Comparison of ENCODE assay signal across 8 mouse cellular contexts in the genomic region with DNA sequence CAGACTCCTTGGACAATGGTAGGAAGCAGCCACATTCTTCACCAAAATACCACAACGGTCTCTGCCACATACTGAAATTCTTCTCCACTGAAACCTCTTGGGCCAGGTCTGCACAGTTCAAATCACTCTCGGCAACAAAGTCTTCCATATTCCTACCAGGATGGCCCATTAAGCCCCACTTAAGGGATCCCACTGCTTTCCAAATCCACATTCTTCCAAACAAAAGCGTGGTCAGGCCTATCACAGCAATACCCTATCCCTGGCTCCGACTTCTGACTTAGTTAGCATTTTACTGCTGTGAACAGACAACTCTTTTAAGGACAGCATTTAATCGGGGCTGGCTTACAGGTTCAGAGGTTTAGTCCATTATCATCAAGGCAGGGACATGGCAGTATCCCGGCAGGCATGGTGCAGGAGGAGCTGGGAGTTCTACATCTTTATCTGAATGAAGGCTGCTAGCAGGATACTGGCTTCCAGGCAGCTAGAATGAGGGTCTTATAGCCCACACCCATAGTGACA. TPM values are rescaled to one million over a fixed set of nuclear protein-coding genes. Genes with fewer than 3 reads are reported as not detected.
DNase-seq lines count a peak whose midpoint lies in the region; ATAC-seq and TF ChIP-seq lines count a peak whose summit lies in the region.

A gene (minus strand): TSS at position 469 of the 519 bp plus-strand sequence.

- no peaks in the 10 kb centered on the region for H3K4me1 ChIP-seq in forebrain, postnatal 0 days (ENCODE audit: insufficient read depth)
- H3K4me1 ChIP-seq in neural tube, embryonic 14.5 days (ENCODE audit: control insufficient read depth, insufficient read depth, low read length), result peaks cover 6% of the 10 kb centered on the region

- ATAC-seq in forebrain, postnatal 0 days, result no peak
- no peak for ATAC-seq in neural tube, embryonic 14.5 days (ENCODE audit: low read depth)

- H3K27ac ChIP-seq in forebrain, postnatal 0 days (ENCODE audit: low read depth, low read length), result no peak within 1 kb of the TSS
- no peak within 1 kb of the TSS for H3K27ac ChIP-seq in neural tube, embryonic 14.5 days (ENCODE audit: low read depth, low read length)

- WGBS in forebrain, postnatal 0 days, result 72% methylated on average over 6 of the region's 6 CpGs
- 35% methylated on average over 6 of the region's 6 CpGs for WGBS in neural tube, embryonic 14.5 days

- H3K36me3 ChIP-seq in forebrain, postnatal 0 days (ENCODE audit: insufficient read depth), result no peaks in the 10 kb centered on the region
- H3K36me3 ChIP-seq in neural tube, embryonic 14.5 days (ENCODE audit: control insufficient read depth, insufficient read depth, low read length), result no peaks in the 10 kb centered on the region

- no peak within 1 kb of the TSS for H3K9ac ChIP-seq in forebrain, postnatal 0 days
- no peak within 1 kb of the TSS for H3K9ac ChIP-seq in neural tube, embryonic 14.5 days (replicated peaks; ENCODE audit: low read depth, low read length)

- no peak within 1 kb of the TSS for H3K4me2 ChIP-seq in forebrain, postnatal 0 days (ENCODE audit: low read depth)
- no peak within 1 kb of the TSS for H3K4me2 ChIP-seq in neural tube, embryonic 14.5 days (ENCODE audit: low read depth, low read length)

- no peak for DNase-seq in layer of hippocampus, adult 18-20 months (ENCODE audit: low spot score in 2 of 2)
- no peak for DNase-seq in layer of hippocampus, adult 9-10 months (ENCODE audit: low spot score)
- peak; percentile 94 for DNase-seq in ZHBTc4 (ENCODE audit: low read depth, low spot score)
- DNase-seq in forebrain, postnatal 0 days, result no peak
- DNase-seq in layer of hippocampus, postnatal 10 days (ENCODE audit: low spot score in 2 of 2), result no peak
- DNase-seq in frontal cortex, postnatal 10 days (ENCODE audit: low spot score in 2 of 2), result no peak
- no peak for DNase-seq in cerebellum, postnatal 25 days

- TF ChIP-seq CTCF in forebrain, postnatal 0 days (IDR thresholded peaks at IDR 0.05; ENCODE audit: low read depth), result no peak

- no peaks in the 10 kb centered on the region for H3K27me3 ChIP-seq in forebrain, postnatal 0 days (ENCODE audit: insufficient read depth, low read length)
- no peaks in the 10 kb centered on the region for H3K27me3 ChIP-seq in neural tube, embryonic 14.5 days (ENCODE audit: control insufficient read depth, insufficient read depth, low read length)

- H3K4me3 ChIP-seq in forebrain, postnatal 0 days (ENCODE audit: low read depth, low read length), result no peak within 1 kb of the TSS
- H3K4me3 ChIP-seq in neural tube, embryonic 14.5 days (ENCODE audit: low read depth, low read length), result no peak within 1 kb of the TSS

- no peaks in the 10 kb centered on the region for H3K9me3 ChIP-seq in forebrain, postnatal 0 days (ENCODE audit: low read length)
- H3K9me3 ChIP-seq in neural tube, embryonic 14.5 days (ENCODE audit: control insufficient read depth, low read length), result no peaks in the 10 kb centered on the region

RNA-seq across cellular contexts. Expression of the gene that starts here (rescaled TPM):
- total RNA-seq in layer of hippocampus, adult 18-20 months (2021), result 10 to 100 TPM; 32.5 to 39.2 TPM
- total RNA-seq in forebrain, postnatal 0 days (2014; rRNA removed), result 32.5 and 32.8 TPM in 2 replicates
- polyA plus RNA-seq in forebrain, postnatal 0 days (2015; fragmentation: Nextera tagmentation; extraction: Ambion mirVana), result 9.6 and 11.7 TPM in 2 replicates
- 10 to 100 TPM; 35.0 to 38.1 TPM for total RNA-seq in layer of hippocampus, postnatal 10 days (2021)
- 24.8 and 25.0 TPM in 2 replicates for polyA plus RNA-seq in neural tube, embryonic 14.5 days (2014; fragmentation: Nextera tagmentation; extraction: Ambion mirVana)
